Mouse (Mus musculus): ENCODE results near the gene Bhlha15. TPM values are rescaled to one million over a fixed set of nuclear protein-coding genes. Genes with fewer than 3 reads are reported as not detected.

The Bhlha15 gene
- total RNA-seq, 1 experiment from 2014 or later, result 0.38 TPM

- ATAC-seq (replicated peaks; ENCODE audit: insufficient number of reproducible peaks, low FRiP score, low TSS enrichment, poor library complexity, severe bottlenecking), result peak; percentile 1; the same call in 1 of the 2 replicates
Measured at GRCm38 (mm10) chr5:144222811-144223502, 32.9 kb downstream of the Bhlha15 start.

- peak; percentile 87 for ATAC-seq (replicated peaks; ENCODE audit: insufficient number of reproducible peaks, low FRiP score, low TSS enrichment, poor library complexity, severe bottlenecking)
Measured at GRCm38 (mm10) chr5:144223503-144223862, 33.4 kb downstream of the Bhlha15 start, which contains the start of gene Tecpr1. Tecpr1 (minus strand) TSS chr5:144223615.

GRCm38 (mm10) chr5:144223899-144224816, 34.1 kb downstream of the Bhlha15 start:
- no peak for ATAC-seq (replicated peaks; ENCODE audit: insufficient number of reproducible peaks, low FRiP score, low TSS enrichment, poor library complexity, severe bottlenecking)

- no peak for ATAC-seq (replicated peaks; ENCODE audit: insufficient number of reproducible peaks, low FRiP score, low TSS enrichment, poor library complexity, severe bottlenecking)
Measured at GRCm38 (mm10) chr5:144226220-144226619, 36.1 kb downstream of the Bhlha15 start.

GRCm38 (mm10) chr5:144230216-144230615, 40.1 kb downstream of the Bhlha15 start:
- no peak for ATAC-seq (replicated peaks; ENCODE audit: insufficient number of reproducible peaks, low FRiP score, low TSS enrichment, poor library complexity, severe bottlenecking)

- peak; percentile 43; the same call in 1 of the 2 replicates for ATAC-seq (replicated peaks; ENCODE audit: insufficient number of reproducible peaks, low FRiP score, low TSS enrichment, poor library complexity, severe bottlenecking)
Measured at GRCm38 (mm10) chr5:144231410-144231809, 41.3 kb downstream of the Bhlha15 start.

GRCm38 (mm10) chr5:144232531-144232930, 42.4 kb downstream of the Bhlha15 start:
- no peak for ATAC-seq (replicated peaks; ENCODE audit: insufficient number of reproducible peaks, low FRiP score, low TSS enrichment, poor library complexity, severe bottlenecking)

GRCm38 (mm10) chr5:144234222-144234621, 44.1 kb downstream of the Bhlha15 start:
- ATAC-seq (replicated peaks; ENCODE audit: insufficient number of reproducible peaks, low FRiP score, low TSS enrichment, poor library complexity, severe bottlenecking), result no peak

- ATAC-seq (replicated peaks; ENCODE audit: insufficient number of reproducible peaks, low FRiP score, low TSS enrichment, poor library complexity, severe bottlenecking), result no peak
Measured at GRCm38 (mm10) chr5:144234714-144235113, 44.6 kb downstream of the Bhlha15 start.

- ATAC-seq (replicated peaks; ENCODE audit: insufficient number of reproducible peaks, low FRiP score, low TSS enrichment, poor library complexity, severe bottlenecking), result no peak
Measured at GRCm38 (mm10) chr5:144238969-144239368, 48.9 kb downstream of the Bhlha15 start.

Other genes starting within 250 kb of the Bhlha15 start
- 75.1 to 99.1 TPM (median 81.7 TPM) in 3 replicates for gene Ccz1, start 175.4 kb upstream of the Bhlha15 start, total RNA-seq (2017)
- gene Ocm, start 163.6 kb upstream of the Bhlha15 start, total RNA-seq (2017), result not detected in 3 replicates
- gene Lmtk2, start 89.8 kb upstream of the Bhlha15 start, total RNA-seq (2017), result 11.2 to 18.6 TPM (median 12.8 TPM) in 3 replicates
- 30.0 to 63.8 TPM (median 35.3 TPM) in 3 replicates for gene Tecpr1, start 33.3 kb downstream of the Bhlha15 start, total RNA-seq (2017)
- gene Bri3, start 54.2 kb downstream of the Bhlha15 start, total RNA-seq (2017), result 36.6 to 109 TPM (median 73.7 TPM) in 3 replicates
- gene Baiap2l1, start 167.8 kb downstream of the Bhlha15 start, total RNA-seq (2017), result 0.21 TPM in 1 of 3 replicates, not detected in the others

Measured in monocyte, adult 5-6 weeks (primary cell).